Mouse (Mus musculus) layer of hippocampus, postnatal 36 days (tissue): ENCODE data around the gene Myo6. TPM values are rescaled to one million over a fixed set of nuclear protein-coding genes. Genes with fewer than 3 reads are reported as not detected.

ENCODE experiments used
- DNase-seq, 2 experiments: peaks; one replicate each; pipeline ENCODE4 v3.0.0; 2022
- total RNA-seq, 2 experiments: library from RNA; stranded (reverse); gene quantifications; 2 replicates each; pipeline ENCODE4 v1.2.3; 2021

Myo6 gene
- total RNA-seq, 2 experiments from 2014 or later: 77.8 to 82.3 TPM

DNA sequence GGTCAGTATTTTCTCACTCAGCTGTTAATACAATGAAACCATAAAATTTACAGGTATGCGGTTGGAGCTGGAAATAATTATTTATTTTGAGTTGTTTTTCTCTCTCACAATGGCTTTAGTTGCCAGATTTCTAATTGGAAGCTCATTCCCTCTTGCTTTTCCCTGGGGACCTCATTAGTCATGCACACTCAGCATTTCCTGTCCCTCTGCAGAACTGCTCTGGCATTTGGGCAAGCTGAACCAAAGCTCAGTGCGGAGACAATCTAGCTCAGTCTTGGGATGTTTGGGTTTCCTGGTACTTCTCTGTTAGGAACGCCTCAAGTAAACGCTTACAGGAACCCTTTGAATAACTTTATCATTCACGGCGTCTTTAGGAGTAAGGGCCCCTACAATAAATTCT lies 76.9 kb downstream of the Myo6 start:
- DNase-seq: no peak

GRCm38 (mm10) chr9:80252146-80252545 lies 87.3 kb downstream of the Myo6 start:
- no peak for DNase-seq

GRCm38 (mm10) chr9:80253241-80253640 lies 88.4 kb downstream of the Myo6 start:
- DNase-seq: no peak

GRCm38 (mm10) chr9:80256561-80256960 lies 91.7 kb downstream of the Myo6 start:
- no peak for DNase-seq

DNA sequence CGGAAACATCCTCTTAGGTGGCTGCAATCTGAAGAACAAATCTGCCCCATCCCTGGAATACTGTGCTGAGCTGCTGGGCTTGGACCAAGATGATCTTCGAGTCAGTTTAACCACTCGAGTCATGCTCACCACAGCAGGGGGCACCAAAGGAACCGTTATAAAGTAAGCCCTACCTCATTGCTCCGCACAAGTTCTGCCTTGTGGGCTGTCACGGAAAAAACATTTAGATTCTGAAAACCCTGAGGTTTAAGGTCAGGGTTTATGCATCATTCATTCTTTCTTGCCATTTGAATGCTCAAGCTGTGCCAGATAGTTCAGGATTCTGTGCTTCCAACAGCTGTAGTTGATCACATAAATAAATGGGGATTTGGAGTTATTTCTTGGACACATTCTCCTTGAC lies 93.6 kb downstream of the Myo6 start:
- no peak for DNase-seq

GRCm38 (mm10) chr9:80260905-80261304 lies 96.1 kb downstream of the Myo6 start:
- DNase-seq: no peak

GRCm38 (mm10) chr9:80262367-80263026 lies 97.7 kb downstream of the Myo6 start:
- no peak for DNase-seq

DNA sequence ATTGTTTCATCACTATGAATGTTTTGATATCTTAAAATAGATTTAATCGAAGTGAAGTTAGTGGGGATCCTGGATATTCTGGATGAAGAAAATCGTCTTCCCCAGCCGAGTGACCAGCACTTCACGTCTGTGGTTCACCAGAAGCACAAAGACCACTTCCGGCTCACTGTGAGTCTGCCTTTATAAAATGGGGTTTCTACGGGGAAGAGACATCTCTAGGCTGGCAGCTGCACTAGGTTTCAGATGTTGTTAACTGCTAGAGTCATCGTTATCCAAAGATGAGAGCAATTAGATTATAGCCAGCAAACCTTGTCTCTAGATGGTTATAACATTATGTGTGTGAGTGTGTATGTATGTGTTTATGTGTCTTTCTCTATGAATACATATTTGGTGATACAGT lies 101.3 kb downstream of the Myo6 start:
- no peak for DNase-seq

- no peak for DNase-seq
Measured at GRCm38 (mm10) chr9:80266507-80266906, 101.7 kb downstream of the Myo6 start.

DNA sequence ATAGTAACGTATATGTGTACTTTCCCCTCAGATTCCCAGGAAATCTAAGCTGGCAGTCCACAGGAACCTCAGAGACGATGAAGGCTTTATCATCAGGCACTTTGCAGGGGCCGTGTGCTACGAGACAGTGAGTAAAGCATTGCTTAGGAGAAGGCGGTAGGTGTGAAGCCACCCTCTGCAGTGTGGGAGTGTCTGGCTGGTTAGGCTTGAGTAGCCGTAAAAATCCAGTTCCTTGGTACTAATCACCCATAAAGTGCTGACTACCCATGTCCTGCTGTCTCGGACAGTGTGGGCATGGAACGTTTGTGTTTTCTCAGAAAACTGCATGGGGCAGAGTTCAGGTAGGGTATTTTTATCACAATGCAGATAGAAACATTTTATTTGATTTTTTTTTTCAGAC lies 104.8 kb downstream of the Myo6 start:
- no peak for DNase-seq

GRCm38 (mm10) chr9:80272951-80273350 lies 108.1 kb downstream of the Myo6 start:
- no peak for DNase-seq

- no peak for DNase-seq
Measured at GRCm38 (mm10) chr9:80275053-80275771, 110.4 kb downstream of the Myo6 start.

- no peak for DNase-seq
Measured at GRCm38 (mm10) chr9:80275772-80276134, 110.9 kb downstream of the Myo6 start.

DNA sequence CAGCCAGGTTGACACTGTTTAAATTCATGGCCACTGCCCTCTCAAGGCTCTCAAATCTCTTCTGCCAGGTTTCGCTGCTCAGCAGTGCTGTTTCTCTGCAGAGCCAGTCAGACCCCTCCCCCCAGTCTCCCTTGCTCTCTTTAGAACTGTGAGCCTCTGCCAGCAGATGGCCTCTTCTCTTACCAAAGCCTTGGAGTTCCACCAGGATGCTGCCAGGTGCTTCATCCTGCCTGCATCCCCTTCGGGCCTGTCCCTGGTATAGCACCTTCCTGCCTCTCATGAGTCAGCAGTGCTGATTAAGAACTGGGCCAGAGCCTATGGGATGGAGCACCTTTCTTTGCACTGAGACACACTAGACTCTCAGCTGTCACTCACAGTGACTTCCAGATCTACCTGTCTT lies 112.3 kb downstream of the Myo6 start:
- DNase-seq: no peak

- DNase-seq: no peak
Measured at GRCm38 (mm10) chr9:80277770-80278169, 112.9 kb downstream of the Myo6 start.

- DNase-seq: no peak
Measured at GRCm38 (mm10) chr9:80280724-80281123, 115.9 kb downstream of the Myo6 start.

DNA sequence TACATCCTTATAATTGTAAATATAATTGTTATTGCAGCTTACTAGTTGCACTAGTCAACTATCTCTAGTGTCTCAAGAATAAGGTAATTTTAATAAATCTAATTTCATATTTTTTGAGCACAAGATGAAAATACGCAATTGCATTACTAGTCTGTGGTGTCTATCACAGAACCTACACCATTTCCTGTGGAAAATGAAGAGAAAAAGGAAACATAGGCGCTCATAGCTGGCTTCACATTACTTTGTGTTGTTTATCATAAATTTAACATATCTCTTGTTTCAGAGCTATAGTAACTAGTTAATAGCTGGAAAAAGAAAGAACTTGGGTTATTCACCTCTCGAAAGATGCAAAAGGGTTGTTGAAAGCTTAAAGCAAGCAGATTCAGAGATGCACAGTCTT lies 117.6 kb downstream of the Myo6 start:
- DNase-seq: no peak

DNA sequence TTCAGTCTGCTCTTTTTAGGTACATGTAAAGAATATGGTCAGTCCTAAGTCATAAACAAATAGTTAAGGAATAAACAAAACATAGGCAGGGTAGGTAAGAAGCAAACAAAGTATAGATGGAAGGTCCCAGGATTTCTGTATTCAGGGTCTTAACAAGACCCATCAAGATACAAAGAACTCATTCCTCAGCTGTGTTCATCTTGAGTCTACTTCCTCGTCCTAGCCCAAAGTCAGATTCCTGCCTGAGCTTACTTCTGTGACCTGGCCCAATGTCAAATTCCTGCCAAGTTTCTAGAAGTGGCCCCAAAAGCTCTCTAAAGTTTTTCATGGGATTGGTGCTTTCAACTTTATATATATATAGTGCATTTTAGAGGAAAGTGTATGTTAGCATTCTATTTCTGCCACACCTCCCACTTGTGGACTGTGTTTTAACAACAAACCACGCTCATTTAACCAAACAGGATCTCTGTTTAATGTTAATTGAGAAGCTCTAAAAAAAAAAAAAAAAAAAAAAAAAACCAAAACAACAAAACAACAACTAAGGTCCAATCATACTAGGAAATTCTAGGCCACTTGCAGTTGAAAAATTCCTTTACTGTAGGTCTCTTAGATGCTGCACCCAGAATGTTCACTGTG lies 119.8 kb downstream of the Myo6 start:
- no peak for DNase-seq

DNA sequence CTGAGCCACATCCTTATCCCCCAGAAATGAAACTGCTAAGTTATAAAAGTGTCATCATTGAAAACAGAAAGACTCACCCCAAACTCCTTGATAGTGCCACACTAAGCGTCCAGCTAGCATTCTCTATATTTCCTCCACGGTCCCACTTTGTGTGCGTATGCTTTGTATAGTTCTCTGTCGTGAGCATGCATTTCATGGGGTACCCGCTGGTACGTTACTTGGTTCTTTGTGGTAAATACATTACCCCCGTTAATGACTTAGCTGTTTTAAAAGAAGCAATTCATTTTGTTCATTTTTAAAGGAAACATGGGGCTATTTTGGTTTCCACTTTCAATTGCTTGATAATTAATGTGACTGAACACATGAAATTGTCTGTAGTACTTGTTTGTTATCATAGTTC lies 122.0 kb downstream of the Myo6 start:
- DNase-seq: no peak

DNA sequence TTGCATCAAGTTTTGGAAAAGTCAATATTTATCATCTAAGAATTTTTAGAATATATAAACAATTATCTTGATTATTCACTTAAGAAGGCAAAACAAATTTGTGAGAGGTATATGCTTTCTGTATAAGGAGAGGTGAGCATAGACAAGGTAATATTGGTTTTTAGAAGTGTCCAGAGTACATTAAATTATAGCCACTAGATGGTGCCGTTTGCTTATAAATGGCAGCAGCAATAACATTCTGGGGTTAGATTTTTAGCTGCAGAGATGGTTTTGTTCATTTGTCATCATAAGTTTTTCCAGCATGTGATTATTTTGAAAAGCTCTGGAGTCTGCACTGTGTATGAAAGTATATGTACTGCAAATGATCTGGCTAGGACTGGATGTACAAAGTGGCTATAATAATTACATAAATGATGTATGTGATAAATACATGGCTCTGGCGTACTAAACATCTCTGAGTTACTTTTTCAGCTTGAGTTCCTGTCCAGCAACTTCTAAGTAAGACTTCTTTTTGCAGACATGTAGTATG lies 128.3 kb downstream of the Myo6 start:
- DNase-seq: no peak

- no peak for DNase-seq
Measured at GRCm38 (mm10) chr9:80296086-80296485, 131.3 kb downstream of the Myo6 start.

- no peak for DNase-seq
Measured at GRCm38 (mm10) chr9:80299031-80299430, 134.2 kb downstream of the Myo6 start.

DNA sequence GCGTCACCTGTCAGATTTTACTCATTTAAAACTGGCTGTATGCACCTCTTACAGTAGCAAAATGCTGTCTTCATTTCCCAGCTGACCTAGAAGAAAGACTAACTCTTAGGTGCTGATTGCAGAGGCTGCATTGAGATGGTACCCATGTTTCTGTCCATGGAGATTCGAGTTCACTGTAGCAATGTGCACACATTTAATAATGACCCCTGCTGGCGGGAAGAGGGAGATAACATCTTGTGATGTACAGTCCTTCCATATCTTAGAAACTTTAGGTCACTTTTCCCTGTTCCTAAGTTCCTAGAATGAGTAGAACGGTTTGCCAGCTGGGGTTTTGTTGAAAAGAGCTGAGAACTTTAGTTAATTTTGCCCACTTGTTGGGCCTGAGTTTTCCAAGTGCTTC lies 138.7 kb downstream of the Myo6 start:
- DNase-seq: no peak

DNA sequence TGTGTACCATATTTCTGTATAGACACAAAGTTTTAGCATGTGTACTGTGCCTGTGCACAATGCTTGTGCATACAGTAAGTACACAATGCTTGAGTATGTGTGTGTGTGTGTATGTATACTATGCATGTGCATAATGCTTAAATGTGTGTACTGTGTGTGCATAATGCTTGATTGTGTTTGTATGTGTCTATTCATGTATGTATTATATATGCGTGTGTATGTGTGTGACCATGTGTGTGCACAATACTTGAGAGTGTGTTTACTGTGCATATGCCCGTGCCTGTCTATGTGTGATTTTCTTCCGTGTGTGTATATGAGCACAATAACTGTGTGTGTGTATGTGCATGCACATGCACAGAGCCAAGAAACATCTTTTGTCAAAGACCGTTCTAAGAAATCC lies 141.6 kb downstream of the Myo6 start:
- DNase-seq: no peak
